Mouse (Mus musculus) spleen, adult 2 months (tissue): ENCODE data around the gene Frs3.

ENCODE experiments used
- CTCF ChIP-seq: fragments of 200-500 bp; IDR thresholded peaks from 2 replicates; pipeline ENCODE4 v1.5.1; 2011; ENCODE audit warnings: mild to moderate bottlenecking, inconsistent platforms; ENCODE audit not compliant: insufficient read depth, insufficient read length, insufficient replicate concordance; ENCODE audit errors: extremely low read depth
- POLR2A ChIP-seq: fragments of 200-500 bp; IDR thresholded peaks from 2 replicates; pipeline ENCODE4 v1.6.1; 2011; ENCODE audit warnings: low read depth, low read length, inconsistent platforms

DNA sequence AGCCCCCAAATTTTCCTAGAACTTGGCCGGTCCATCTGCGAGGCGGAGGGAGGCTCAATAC lies 5.4 kb downstream of the Frs3 start, which contains the start of gene Gm21981:
- TF ChIP-seq CTCF (no peak), POLR2A (no peak)
